Mouse (Mus musculus) hindbrain, embryonic 11.5 days (tissue): Measurements from ENCODE around the gene Gna15. TPM values are rescaled to one million over a fixed set of nuclear protein-coding genes. Genes with fewer than 3 reads are reported as not detected.

Source experiments
- ATAC-seq: fragments of 200-750 bp; cut with Nextera tagmentation; 2 replicates; pipeline ENCODE4 v1.8.0; 2017; ENCODE audit warnings: mild to moderate bottlenecking, moderate TSS enrichment, moderate library complexity; ENCODE audit not compliant: low FRiP score
- DNase-seq: peaks from one replicate; pipeline ENCODE4 v3.0.0-alpha.2; 2015; ENCODE audit warnings: low spot score
- H3K27ac ChIP-seq: fragments of 300-500 bp; sonication (generic); 2 replicates; pipeline ENCODE4 v1.5.1; 2014; ENCODE audit warnings: mild to moderate bottlenecking, low read depth, low read length
- H3K27me3 ChIP-seq: fragments of 300-500 bp; sonication (generic); 2 replicates; pipeline ENCODE4 v1.6.1; 2014; ENCODE audit warnings: mild to moderate bottlenecking, low read length, moderate library complexity, mixed read lengths; ENCODE audit not compliant: control insufficient read depth, insufficient read depth
- H3K36me3 ChIP-seq: fragments of 300-500 bp; sonication (generic); 2 replicates; pipeline ENCODE4 v1.6.1; 2014; ENCODE audit warnings: mild to moderate bottlenecking, low read length, moderate library complexity, mixed read lengths; ENCODE audit not compliant: control insufficient read depth, insufficient read depth
- H3K4me1 ChIP-seq: fragments of 300-500 bp; sonication (generic); replicated peaks from 2 replicates; pipeline ENCODE4 v1.6.1; 2014; ENCODE audit warnings: low read length, mixed read lengths; ENCODE audit not compliant: control insufficient read depth, insufficient read depth
- H3K4me2 ChIP-seq: fragments of 300-500 bp; sonication (generic); replicated peaks from 2 replicates; pipeline ENCODE4 v1.6.1; 2014; ENCODE audit warnings: mild to moderate bottlenecking, low read depth, low read length
- H3K4me3 ChIP-seq: fragments of 300-500 bp; sonication (generic); 2 replicates; pipeline ENCODE4 v1.5.1; 2014; ENCODE audit warnings: low read depth, low read length
- H3K9ac ChIP-seq: fragments of 300-500 bp; sonication (generic); 2 replicates; pipeline ENCODE4 v1.6.1; 2014; ENCODE audit warnings: low read depth, low read length
- H3K9me3 ChIP-seq: fragments of 300-500 bp; sonication (generic); 2 replicates; pipeline ENCODE4 v1.6.1; 2016; ENCODE audit warnings: low read length; ENCODE audit not compliant: control insufficient read depth
- WGBS: fragments of 180-500 bp; shearing (Covaris S2); extraction: QIAGEN DNeasy Blood & Tissue Kit; methylation state at CpG from one replicate; pipeline ENCODE4 v1.1.7; 2014; 5-methylcytosine and 5-hydroxymethylcytosine counted together
- polyA plus RNA-seq: library from polyadenylated mRNA; unstranded; fragments of >200 nt; fragmentation: Nextera tagmentation; extraction: Ambion mirVana; gene quantifications from 2 replicates; pipeline ENCODE4 v1.2.1, GENCODE M21; 2014

The Gna15 gene
- polyA plus RNA-seq, 1 experiment from 2014 or later = 0.56 TPM

GRCm38 (mm10) chr10:81541363-81541762 is 17.3 kb upstream of the Gna15 start:
- H3K4me1 ChIP-seq = peaks cover 15% of the 10 kb centered on the region
- ATAC-seq = no peak
- H3K27me3 ChIP-seq = no peaks in the 10 kb centered on the region
- H3K4me3 ChIP-seq = no peak overlapping the region
- 88% methylated on average over 5 of the region's 5 CpGs for whole genome bisulfite sequencing
- no peaks in the 10 kb centered on the region for H3K9me3 ChIP-seq
- DNase-seq = no peak
- H3K9ac ChIP-seq = no peak overlapping the region
- no peak overlapping the region for H3K4me2 ChIP-seq
- no peaks in the 10 kb centered on the region for H3K36me3 ChIP-seq
- H3K27ac ChIP-seq = no peak overlapping the region

- Histone ChIP-seq H3K4me1 (peaks cover 7% of the 10 kb centered on the region), H3K9ac (no peak overlapping the region), H3K36me3 (no peaks in the 10 kb centered on the region), H3K27ac (no peak overlapping the region), H3K27me3 (no peaks in the 10 kb centered on the region), H3K4me2 (no peak overlapping the region), H3K9me3 (no peaks in the 10 kb centered on the region), H3K4me3 (no peak overlapping the region)
- DNase-seq = no peak
- ATAC-seq = no peak
- WGBS = 88% methylated on average over 3 of the region's 3 CpGs
These were observed 14.5 kb upstream of the Gna15 start for GRCm38 (mm10) chr10:81538321-81539048.

GRCm38 (mm10) chr10:81537429-81537828 is 13.4 kb upstream of the Gna15 start:
- H3K9me3 ChIP-seq = no peaks in the 10 kb centered on the region
- H3K27ac ChIP-seq = no peak overlapping the region
- no peak for DNase-seq
- no peak overlapping the region for H3K9ac ChIP-seq
- 87% methylated on average over 2 of the region's 2 CpGs for WGBS
- peaks cover 2% of the 10 kb centered on the region; the same call in 1 of the 2 replicates for H3K36me3 ChIP-seq
- ATAC-seq = no peak
- H3K4me3 ChIP-seq = no peak overlapping the region
- H3K27me3 ChIP-seq = no peaks in the 10 kb centered on the region
- no peak overlapping the region for H3K4me2 ChIP-seq
- no peaks in the 10 kb centered on the region for H3K4me1 ChIP-seq

GRCm38 (mm10) chr10:81536734-81537133 is 12.7 kb upstream of the Gna15 start:
- no peak overlapping the region for H3K9ac ChIP-seq
- H3K4me1 ChIP-seq = no peaks in the 10 kb centered on the region
- H3K4me2 ChIP-seq = no peak overlapping the region
- peaks cover 2% of the 10 kb centered on the region; the same call in 1 of the 2 replicates for H3K36me3 ChIP-seq
- WGBS = 82% methylated on average over 6 of the region's 6 CpGs
- no peak overlapping the region for H3K27ac ChIP-seq
- H3K4me3 ChIP-seq = no peak overlapping the region
- no peaks in the 10 kb centered on the region for H3K27me3 ChIP-seq
- H3K9me3 ChIP-seq = no peaks in the 10 kb centered on the region
- ATAC-seq (no peak), DNase-seq (no peak)

GRCm38 (mm10) chr10:81534826-81535225 is 10.8 kb upstream of the Gna15 start:
- ATAC-seq = no peak

GRCm38 (mm10) chr10:81526779-81527178 is 2.8 kb upstream of the Gna15 start:
- DNase-seq = peak; percentile 87
- Histone ChIP-seq H3K4me2 (no peak overlapping the region), H3K4me3 (no peak overlapping the region), H3K27ac (no peak overlapping the region), H3K4me1 (0 out of 2 replicates have a peak, but pooled peaks cover 2% of the 10 kb centered on the region), H3K9ac (no peak overlapping the region), H3K27me3 (peaks cover 8% of the 10 kb centered on the region; the same call in 1 of the 2 replicates), H3K36me3 (peaks cover 5% of the 10 kb centered on the region; the same call in 1 of the 2 replicates), H3K9me3 (no peaks in the 10 kb centered on the region)
- ATAC-seq = peak; percentile 23; the same call in 1 of the 2 replicates
- WGBS = 13% methylated on average over 14 of the region's 14 CpGs

More at GRCm38 (mm10) chr10:81534826-81535225, 10.8 kb upstream of the Gna15 start:
- H3K9ac ChIP-seq = no peak overlapping the region
- no peaks in the 10 kb centered on the region for H3K9me3 ChIP-seq
- no peak overlapping the region for H3K27ac ChIP-seq
- H3K36me3 ChIP-seq = peaks cover 6% of the 10 kb centered on the region
- H3K27me3 ChIP-seq = no peaks in the 10 kb centered on the region
- no peak overlapping the region for H3K4me3 ChIP-seq
- WGBS = 68% methylated on average over 16 of the region's 16 CpGs
- H3K4me1 ChIP-seq = no peaks in the 10 kb centered on the region
- DNase-seq = no peak
- H3K4me2 ChIP-seq = no peak overlapping the region

- ATAC-seq (no peak), DNase-seq (no peak)
- Histone ChIP-seq H3K4me1 (0 out of 2 replicates have a peak, but pooled peaks cover 2% of the 10 kb centered on the region), H3K4me3 (no peak overlapping the region), H3K9me3 (no peaks in the 10 kb centered on the region), H3K36me3 (peaks cover 4% of the 10 kb centered on the region; the same call in 1 of the 2 replicates), H3K27ac (no peak overlapping the region), H3K4me2 (no peak overlapping the region), H3K9ac (no peak overlapping the region), H3K27me3 (peaks cover 8% of the 10 kb centered on the region; the same call in 1 of the 2 replicates)
- WGBS = 73% methylated on average over 12 of the region's 13 CpGs
These were observed 1.1 kb upstream of the Gna15 start for GRCm38 (mm10) chr10:81525017-81525694.

GRCm38 (mm10) chr10:81523570-81523969 is 455 bp downstream of the Gna15 start:
- no peaks in the 10 kb centered on the region for H3K9me3 ChIP-seq
- H3K27me3 ChIP-seq = peaks cover 8% of the 10 kb centered on the region; the same call in 1 of the 2 replicates
- WGBS = 20% methylated on average over 19 of the region's 19 CpGs
- ATAC-seq = no peak
- no peak overlapping the region for H3K4me2 ChIP-seq
- no peak overlapping the region for H3K27ac ChIP-seq
- 0 out of 2 replicates have a peak, but pooled peaks cover 2% of the 10 kb centered on the region for H3K4me1 ChIP-seq
- no peaks in the 10 kb centered on the region for H3K36me3 ChIP-seq
- H3K9ac ChIP-seq = no peak overlapping the region
- H3K4me3 ChIP-seq = no peak overlapping the region
- no peak for DNase-seq
